Mouse (Mus musculus) neural tube, embryonic 12.5 days (tissue): Measurements from ENCODE around the gene BC049715. TPM values are rescaled to one million over a fixed set of nuclear protein-coding genes. Genes with fewer than 3 reads are reported as not detected.
A peak's percentile ranks its signal among the peaks of the same experiment; 100 is the strongest.
"Not testable (repeated sequence)": the region's sequence is repeated elsewhere in the genome, so short reads cannot be mapped to it uniquely, and the experiment has no call there.

ENCODE experiments used
- ATAC-seq: fragments of 200-750 bp; cut with Nextera tagmentation; 2 replicates; pipeline ENCODE4 v1.8.0; 2017; ENCODE audit warnings: low read depth, mild to moderate bottlenecking, moderate TSS enrichment, moderate library complexity; ENCODE audit not compliant: low FRiP score
- H3K27ac ChIP-seq: fragments of 300-500 bp; sonication (generic); 2 replicates; pipeline ENCODE4 v1.5.1; 2016
- H3K27me3 ChIP-seq: fragments of 300-500 bp; sonication (generic); replicated peaks from 2 replicates; pipeline ENCODE4 v1.6.1; 2016; ENCODE audit warnings: mild to moderate bottlenecking
- H3K36me3 ChIP-seq: fragments of 300-500 bp; sonication (generic); 2 replicates; pipeline ENCODE4 v1.6.1; 2016; ENCODE audit warnings: mild to moderate bottlenecking
- H3K4me1 ChIP-seq: fragments of 300-500 bp; sonication (generic); 2 replicates; pipeline ENCODE4 v1.6.1; 2016
- H3K4me2 ChIP-seq: fragments of 300-500 bp; sonication (generic); replicated peaks from 2 replicates; pipeline ENCODE4 v1.6.1; 2016; ENCODE audit warnings: mild to moderate bottlenecking
- H3K4me3 ChIP-seq: fragments of 300-500 bp; sonication (generic); 2 replicates; pipeline ENCODE4 v1.5.1; 2016
- H3K9ac ChIP-seq: fragments of 300-500 bp; sonication (generic); 2 replicates; pipeline ENCODE4 v1.6.1; 2016; ENCODE audit warnings: mild to moderate bottlenecking
- H3K9me3 ChIP-seq: fragments of 300-500 bp; sonication (generic); 2 replicates; pipeline ENCODE4 v1.6.1; 2016; ENCODE audit warnings: mild to moderate bottlenecking
- WGBS: fragments of 180-500 bp; shearing (Covaris S2); methylation state at CpG from one replicate; pipeline ENCODE4 v1.1.7; 2016; 5-methylcytosine and 5-hydroxymethylcytosine counted together
- polyA plus RNA-seq: library from polyadenylated mRNA; unstranded; fragments of >200 nt; fragmentation: Nextera tagmentation; extraction: Ambion mirVana; gene quantifications from 2 replicates; pipeline ENCODE4 v1.2.1, GENCODE M21; 2016

The BC049715 gene
- 1.1 and 3.7 TPM in 2 replicates for polyA plus RNA-seq

- no peak for ATAC-seq
These were observed at the start of gene BC049715 for GRCm38 (mm10) chr6:136827516-136827880. TSS of gene BC049715 (plus strand) at chr6:136827626.

GRCm38 (mm10) chr6:136781377-136781986, 45.9 kb upstream of the BC049715 start, which contains the start of gene Gucy2c:
TSS of gene Gucy2c (minus strand) at chr6:136781765.
- no peaks in the 10 kb centered on the region for H3K4me1 ChIP-seq
- H3K9ac ChIP-seq: no peak within 1 kb of the TSS
- no peaks in the 10 kb centered on the region for H3K36me3 ChIP-seq
- H3K27ac ChIP-seq: no peak within 1 kb of the TSS
- no peak within 1 kb of the TSS for H3K4me2 ChIP-seq
- H3K4me3 ChIP-seq: no peak within 1 kb of the TSS
- no peaks in the 10 kb centered on the region for H3K27me3 ChIP-seq
- no peak for ATAC-seq
- H3K9me3 ChIP-seq: no peaks in the 10 kb centered on the region
- 75% methylated on average over 20 of the region's 20 CpGs for WGBS

More at GRCm38 (mm10) chr6:136827516-136827880, at the start of gene BC049715:
- peaks cover 5% of the 10 kb centered on the region; the same call in 1 of the 2 replicates for H3K4me1 ChIP-seq
- H3K4me3 ChIP-seq: peak within 1 kb of the TSS; percentile 99
- H3K27me3 ChIP-seq: no peaks in the 10 kb centered on the region
- H3K27ac ChIP-seq: 0 out of 2 replicates have a peak within 1 kb of the TSS, but pooled peaks have one; percentile 42
- peak within 1 kb of the TSS; percentile 97 for H3K9ac ChIP-seq
- peaks cover 25% of the 10 kb centered on the region for H3K36me3 ChIP-seq
- WGBS: under 1% methylated on average over 34 of the region's 34 CpGs
- peak within 1 kb of the TSS; percentile 75 for H3K4me2 ChIP-seq
- H3K9me3 ChIP-seq: no peaks in the 10 kb centered on the region

- Histone ChIP-seq H3K27ac (no peak overlapping the region), H3K9me3 (no peaks in the 10 kb centered on the region), H3K27me3 (no peaks in the 10 kb centered on the region), H3K4me2 (no peak overlapping the region), H3K4me1 (no peaks in the 10 kb centered on the region), H3K4me3 (no peak overlapping the region), H3K9ac (no peak overlapping the region), H3K36me3 (no peaks in the 10 kb centered on the region)
- ATAC-seq: no peak
- WGBS: 85% methylated on average over 12 of the region's 12 CpGs
These were observed 45.3 kb upstream of the BC049715 start for GRCm38 (mm10) chr6:136782146-136782545.

GRCm38 (mm10) chr6:136782761-136783160, 44.7 kb upstream of the BC049715 start:
- Histone ChIP-seq H3K4me2 (no peak overlapping the region), H3K27ac (no peak overlapping the region), H3K27me3 (no peaks in the 10 kb centered on the region), H3K9ac (no peak overlapping the region), H3K4me1 (no peaks in the 10 kb centered on the region), H3K36me3 (no peaks in the 10 kb centered on the region), H3K9me3 (no peaks in the 10 kb centered on the region), H3K4me3 (no peak overlapping the region)
- WGBS: 88% methylated on average over 9 of the region's 9 CpGs
- no peak for ATAC-seq

- Histone ChIP-seq H3K9me3 (no peaks in the 10 kb centered on the region), H3K4me1 (peaks cover 16% of the 10 kb centered on the region; the same call in 1 of the 2 replicates), H3K4me3 (no peak overlapping the region), H3K9ac (no peak overlapping the region), H3K36me3 (no peaks in the 10 kb centered on the region), H3K27ac (no peak overlapping the region), H3K4me2 (no peak overlapping the region), H3K27me3 (no peaks in the 10 kb centered on the region; the same call in 1 of the 2 replicates)
- no peak for ATAC-seq
- 76% methylated on average over 5 of the region's 5 CpGs for WGBS
These were observed 37.9 kb upstream of the BC049715 start for GRCm38 (mm10) chr6:136789391-136789971.

GRCm38 (mm10) chr6:136792884-136793758, 34.3 kb upstream of the BC049715 start:
- no peak overlapping the region; the same call in 1 of the 2 replicates for H3K9ac ChIP-seq
- no peak overlapping the region for H3K27ac ChIP-seq
- no peaks in the 10 kb centered on the region for H3K36me3 ChIP-seq
- H3K9me3 ChIP-seq: no peaks in the 10 kb centered on the region
- H3K4me2 ChIP-seq: peak overlapping the region; percentile 75
- peak overlapping the region; percentile 30 for H3K4me3 ChIP-seq
- H3K27me3 ChIP-seq: no peaks in the 10 kb centered on the region; the same call in 1 of the 2 replicates
- no peak for ATAC-seq
- 23% methylated on average over 16 of the region's 16 CpGs for WGBS
- H3K4me1 ChIP-seq: peaks cover 16% of the 10 kb centered on the region; the same call in 1 of the 2 replicates

- Histone ChIP-seq H3K27ac (no peak overlapping the region), H3K27me3 (no peaks in the 10 kb centered on the region; the same call in 1 of the 2 replicates), H3K9ac (peak overlapping the region; percentile 48; the same call in 1 of the 2 replicates), H3K36me3 (no peaks in the 10 kb centered on the region), H3K4me2 (peak overlapping the region; percentile 75), H3K4me3 (peak overlapping the region; percentile 30), H3K4me1 (peaks cover 16% of the 10 kb centered on the region; the same call in 1 of the 2 replicates), H3K9me3 (no peaks in the 10 kb centered on the region)
- WGBS: under 1% methylated on average over 22 of the region's 24 CpGs
- 0 out of 2 replicates have a peak, but pooled peaks have one; percentile 18 for ATAC-seq
These were observed 33.4 kb upstream of the BC049715 start for GRCm38 (mm10) chr6:136793831-136794525.

GRCm38 (mm10) chr6:136795110-136795509, 32.3 kb upstream of the BC049715 start:
- no peak overlapping the region for H3K4me2 ChIP-seq
- no peak overlapping the region for H3K27ac ChIP-seq
- no peak for ATAC-seq
- WGBS: 39% methylated on average over 1 of the region's 1 CpGs
- no peak overlapping the region for H3K9ac ChIP-seq
- H3K36me3 ChIP-seq: no peaks in the 10 kb centered on the region
- H3K4me1 ChIP-seq: peaks cover 16% of the 10 kb centered on the region; the same call in 1 of the 2 replicates
- H3K4me3 ChIP-seq: no peak overlapping the region
- H3K9me3 ChIP-seq: no peaks in the 10 kb centered on the region
- H3K27me3 ChIP-seq: no peaks in the 10 kb centered on the region; the same call in 1 of the 2 replicates

- Histone ChIP-seq H3K9me3 (no peaks in the 10 kb centered on the region), H3K27ac (no peak overlapping the region), H3K27me3 (no peaks in the 10 kb centered on the region; the same call in 1 of the 2 replicates), H3K36me3 (no peaks in the 10 kb centered on the region), H3K4me2 (no peak overlapping the region), H3K4me3 (no peak overlapping the region), H3K9ac (no peak overlapping the region), H3K4me1 (peaks cover 16% of the 10 kb centered on the region; the same call in 1 of the 2 replicates)
- 41% methylated on average over 6 of the region's 6 CpGs for WGBS
- no peak for ATAC-seq
These were observed 31.6 kb upstream of the BC049715 start for GRCm38 (mm10) chr6:136795850-136796249.

- 85% methylated on average over 3 of the region's 3 CpGs for WGBS
- H3K4me2 ChIP-seq, ATAC-seq, H3K36me3 ChIP-seq, H3K9me3 ChIP-seq, H3K4me3 ChIP-seq, H3K9ac ChIP-seq, H3K27me3 ChIP-seq, H3K27ac ChIP-seq: not testable (repeated sequence)
- peaks cover 17% of the 10 kb centered on the region; the same call in 1 of the 2 replicates for H3K4me1 ChIP-seq
These were observed 29.3 kb upstream of the BC049715 start for GRCm38 (mm10) chr6:136797874-136798693.

- no peaks in the 10 kb centered on the region for H3K9me3 ChIP-seq
- no peak for ATAC-seq
- H3K27me3 ChIP-seq: no peaks in the 10 kb centered on the region
- WGBS: 94% methylated on average over 8 of the region's 8 CpGs
- peaks cover 13% of the 10 kb centered on the region; the same call in 1 of the 2 replicates for H3K4me1 ChIP-seq
- H3K4me2 ChIP-seq: no peak overlapping the region
- H3K27ac ChIP-seq: no peak overlapping the region
- no peak overlapping the region for H3K4me3 ChIP-seq
- no peaks in the 10 kb centered on the region for H3K36me3 ChIP-seq
- no peak overlapping the region for H3K9ac ChIP-seq
These were observed 26.7 kb upstream of the BC049715 start for GRCm38 (mm10) chr6:136800710-136801109.
